Mouse (Mus musculus): ENCODE results near the gene Ly6g6c.

- TF ChIP-seq CTCF (IDR thresholded peaks at IDR 0.05; ENCODE audit: low read depth, low read length) (no peak), EP300 (IDR thresholded peaks at IDR 0.05; ENCODE audit: insufficient read depth, low read depth, low read length) (no peak), POLR2A (IDR thresholded peaks at IDR 0.05; ENCODE audit: insufficient read depth, low read length) (no peak)
These were observed 41.4 kb upstream of the Ly6g6c start for GRCm38 (mm10) chr17:35023756-35024155.

All from ES-Bruce4 (cell line).